Mouse (Mus musculus): Measurements from ENCODE around the gene Nme6. TPM values are rescaled to one million over a fixed set of nuclear protein-coding genes. Genes with fewer than 3 reads are reported as not detected.

Gene Nme6
- polyA plus RNA-seq, 1 experiment from 2014 or later = 33.0 TPM

DNA sequence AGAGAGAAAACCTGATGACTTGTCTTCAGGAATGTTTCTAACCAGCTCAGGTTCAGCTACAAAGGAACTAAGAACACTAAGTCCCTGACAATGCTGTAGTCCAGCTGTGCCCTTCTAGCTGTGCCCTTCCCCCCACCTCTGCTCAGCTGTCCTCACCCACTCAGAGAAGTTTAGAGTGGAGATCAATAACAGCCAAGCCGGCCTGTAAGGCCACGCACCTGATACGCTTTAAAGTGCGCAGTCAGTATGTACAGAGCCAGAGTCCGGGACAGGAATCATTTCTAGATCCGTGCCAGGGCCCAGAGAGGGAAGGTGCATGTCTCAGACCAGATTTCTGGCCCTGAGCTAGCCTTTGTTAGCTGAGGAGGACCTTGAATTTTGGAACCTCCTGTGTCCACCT, 23.4 kb downstream of the Nme6 start:
- no peaks in the 10 kb centered on the region for H3K27me3 ChIP-seq (ENCODE audit: control insufficient read depth, insufficient read depth, low read length)
- DNase-seq (ENCODE audit: low spot score) (no peak), ATAC-seq (ENCODE audit: low FRiP score, low TSS enrichment) (no peak)
- WGBS = 61% methylated on average over 6 of the region's 6 CpGs
- no peak overlapping the region for H3K9ac ChIP-seq (ENCODE audit: low read length)
- H3K4me2 ChIP-seq (replicated peaks; ENCODE audit: low read depth) = no peak overlapping the region
- H3K27ac ChIP-seq (replicated peaks) = no peak overlapping the region
- H3K36me3 ChIP-seq (ENCODE audit: control insufficient read depth, insufficient read depth, low read length) = no peaks in the 10 kb centered on the region
- H3K4me3 ChIP-seq (ENCODE audit: low read depth, low read length) = no peak overlapping the region
- no peak for TF ChIP-seq EP300 (optimal IDR thresholded peaks at IDR 0.05)
- no peak for TF ChIP-seq CTCF (IDR thresholded peaks at IDR 0.05; ENCODE audit: low read depth)
- H3K9me3 ChIP-seq (ENCODE audit: control insufficient read depth, low read length) = no peaks in the 10 kb centered on the region
- H3K4me1 ChIP-seq (replicated peaks; ENCODE audit: control insufficient read depth, insufficient read depth) = no peaks in the 10 kb centered on the region

GRCm38 (mm10) chr9:109862397-109863044, 30.0 kb downstream of the Nme6 start:
- Histone ChIP-seq H3K27ac (replicated peaks) (no peak overlapping the region), H3K36me3 (ENCODE audit: control insufficient read depth, insufficient read depth, low read length) (no peaks in the 10 kb centered on the region), H3K27me3 (ENCODE audit: control insufficient read depth, insufficient read depth, low read length) (no peaks in the 10 kb centered on the region), H3K9ac (ENCODE audit: low read length) (no peak overlapping the region), H3K9me3 (ENCODE audit: control insufficient read depth, low read length) (no peaks in the 10 kb centered on the region), H3K4me3 (ENCODE audit: low read depth, low read length) (no peak overlapping the region), H3K4me1 (replicated peaks; ENCODE audit: control insufficient read depth, insufficient read depth) (no peaks in the 10 kb centered on the region), H3K4me2 (replicated peaks; ENCODE audit: low read depth) (peak overlapping the region; percentile 31; the same call in 1 of the 2 replicates)
- WGBS = 13% methylated on average over 20 of the region's 20 CpGs
- peak; percentile 80 for DNase-seq (ENCODE audit: low spot score)
- TF ChIP-seq CTCF (IDR thresholded peaks at IDR 0.05; ENCODE audit: low read depth) = peak; percentile 95
- no peak for TF ChIP-seq EP300 (optimal IDR thresholded peaks at IDR 0.05)
- ATAC-seq (ENCODE audit: low FRiP score, low TSS enrichment) = 0 out of 2 replicates have a peak, but pooled peaks have one; percentile 61

- no peak overlapping the region for H3K27ac ChIP-seq (replicated peaks)
- TF ChIP-seq EP300 (optimal IDR thresholded peaks at IDR 0.05) = no peak
- no peak for TF ChIP-seq CTCF (IDR thresholded peaks at IDR 0.05; ENCODE audit: low read depth)
- 44% methylated on average over 3 of the region's 3 CpGs for WGBS
Observed at GRCm38 (mm10) chr9:109863085-109863484, 30.5 kb downstream of the Nme6 start.

DNA sequence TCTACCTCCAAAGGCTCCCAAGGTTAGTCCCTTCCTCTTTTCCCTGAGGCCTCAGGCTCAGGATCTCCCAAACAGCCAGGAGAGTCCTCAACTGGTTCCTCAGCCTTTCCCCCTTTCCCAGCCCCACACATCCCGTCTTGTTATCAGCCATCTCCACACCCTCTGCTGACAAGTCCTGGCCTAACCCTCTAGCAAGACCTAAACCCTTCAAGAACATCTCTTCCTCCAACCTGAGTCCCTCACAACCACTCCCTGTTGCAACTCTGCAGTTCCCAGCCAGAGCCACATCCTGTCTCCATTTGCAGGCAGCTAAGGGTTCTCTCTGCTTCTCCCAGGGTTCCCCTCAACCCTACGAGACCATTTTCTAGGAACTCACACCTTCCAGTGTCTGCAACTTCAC, 33.7 kb downstream of the Nme6 start:
- no peak for ATAC-seq (ENCODE audit: low FRiP score, low TSS enrichment)
- Histone ChIP-seq H3K27me3 (ENCODE audit: control insufficient read depth, insufficient read depth, low read length) (no peaks in the 10 kb centered on the region), H3K36me3 (ENCODE audit: control insufficient read depth, insufficient read depth, low read length) (no peaks in the 10 kb centered on the region), H3K9me3 (ENCODE audit: control insufficient read depth, low read length) (no peaks in the 10 kb centered on the region), H3K27ac (replicated peaks) (no peak overlapping the region), H3K4me1 (replicated peaks; ENCODE audit: control insufficient read depth, insufficient read depth) (no peaks in the 10 kb centered on the region), H3K4me2 (replicated peaks; ENCODE audit: low read depth) (no peak overlapping the region), H3K4me3 (ENCODE audit: low read depth, low read length) (no peak overlapping the region), H3K9ac (ENCODE audit: low read length) (no peak overlapping the region)
- TF ChIP-seq EP300 (optimal IDR thresholded peaks at IDR 0.05) = no peak
- no peak for TF ChIP-seq CTCF (IDR thresholded peaks at IDR 0.05; ENCODE audit: low read depth)
- 51% methylated on average over 2 of the region's 2 CpGs for WGBS
- no peak for DNase-seq (ENCODE audit: low spot score)

More at GRCm38 (mm10) chr9:109863085-109863484, 30.5 kb downstream of the Nme6 start:
- Histone ChIP-seq H3K36me3 (ENCODE audit: control insufficient read depth, insufficient read depth, low read length) (no peaks in the 10 kb centered on the region), H3K27me3 (ENCODE audit: control insufficient read depth, insufficient read depth, low read length) (no peaks in the 10 kb centered on the region), H3K4me1 (replicated peaks; ENCODE audit: control insufficient read depth, insufficient read depth) (no peaks in the 10 kb centered on the region), H3K4me3 (ENCODE audit: low read depth, low read length) (no peak overlapping the region), H3K4me2 (replicated peaks; ENCODE audit: low read depth) (no peak overlapping the region), H3K9me3 (ENCODE audit: control insufficient read depth, low read length) (no peaks in the 10 kb centered on the region), H3K9ac (ENCODE audit: low read length) (no peak overlapping the region)
- no peak for DNase-seq (ENCODE audit: low spot score)
- ATAC-seq (ENCODE audit: low FRiP score, low TSS enrichment) = no peak

DNA sequence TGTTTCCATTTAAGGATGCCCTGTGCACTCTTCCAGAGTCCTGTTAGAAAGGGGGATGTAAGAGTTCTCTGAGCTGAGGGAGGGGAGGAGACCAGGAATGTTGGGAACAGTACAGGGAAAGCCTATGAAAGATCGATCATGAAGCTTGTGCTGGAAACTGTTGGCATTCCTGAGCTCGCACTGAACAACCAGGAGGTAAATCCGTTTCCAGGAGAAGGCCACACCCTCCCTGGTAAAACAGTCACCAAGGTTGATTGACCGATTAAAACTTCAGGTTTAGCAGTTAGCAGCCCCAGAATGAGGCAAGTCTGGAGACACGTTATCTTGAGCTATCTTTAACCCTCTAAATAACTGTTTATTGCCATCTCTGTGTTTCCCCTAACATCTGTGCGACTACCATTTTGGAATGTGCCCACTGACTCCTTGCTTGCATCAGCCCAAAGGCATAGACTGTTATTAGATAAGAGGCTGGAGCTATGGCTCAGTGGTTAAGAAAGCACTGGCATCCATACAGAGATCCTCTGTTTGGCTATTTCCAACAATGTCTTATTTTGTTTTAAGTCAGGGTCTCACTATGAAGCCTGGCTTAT, 38.5 kb downstream of the Nme6 start:
- H3K27ac ChIP-seq (replicated peaks) = no peak overlapping the region
- H3K4me2 ChIP-seq (replicated peaks; ENCODE audit: low read depth) = no peak overlapping the region
- TF ChIP-seq EP300 (optimal IDR thresholded peaks at IDR 0.05) = no peak
- TF ChIP-seq CTCF (IDR thresholded peaks at IDR 0.05; ENCODE audit: low read depth) = no peak
- ATAC-seq (ENCODE audit: low FRiP score, low TSS enrichment) (no peak), DNase-seq (ENCODE audit: low spot score) (peak; percentile 35)
- no peaks in the 10 kb centered on the region for H3K4me1 ChIP-seq (replicated peaks; ENCODE audit: control insufficient read depth, insufficient read depth)
- H3K36me3 ChIP-seq (ENCODE audit: control insufficient read depth, insufficient read depth, low read length) = no peaks in the 10 kb centered on the region
- no peaks in the 10 kb centered on the region for H3K9me3 ChIP-seq (ENCODE audit: control insufficient read depth, low read length)
- no peaks in the 10 kb centered on the region for H3K27me3 ChIP-seq (ENCODE audit: control insufficient read depth, insufficient read depth, low read length)
- no peak overlapping the region for H3K9ac ChIP-seq (ENCODE audit: low read length)
- 28% methylated on average over 6 of the region's 6 CpGs for WGBS
- no peak overlapping the region for H3K4me3 ChIP-seq (ENCODE audit: low read depth, low read length)

All from stomach, postnatal 0 days (tissue).